Mouse (Mus musculus): ENCODE measurements at regions not wholly inside any gene's neighbourhood (a gene's known extent, or its start where the extent isn't known, plus 50 kb on each side); places are given as distances from the start of the nearest gene placed in this dataset.

GRCm38 (mm10) chr16:76510861-76511260 lies 137.2 kb upstream of the Nrip1 start:
- TF ChIP-seq CTCF (IDR thresholded peaks at IDR 0.05; ENCODE audit: extremely low read depth, insufficient read length, insufficient replicate concordance, low read depth, low read length) (no peak), POLR2A (IDR thresholded peaks at IDR 0.05; ENCODE audit: low read depth, low read length) (no peak)
